Mouse (Mus musculus) olfactory bulb, adult 2 months (tissue): ENCODE measurements around the gene Micall1. TPM values are rescaled to one million over a fixed set of nuclear protein-coding genes. Genes with fewer than 3 reads are reported as not detected.

Source experiments
- H3K27ac ChIP-seq: fragments of 200-500 bp; 2 replicates; pipeline ENCODE4 v1.5.1; 2012; ENCODE audit warnings: low read depth, low read length; ENCODE audit not compliant: insufficient read depth
- H3K4me1 ChIP-seq: fragments of 200-500 bp; 2 replicates; pipeline ENCODE4 v1.6.1; 2012; ENCODE audit warnings: low read length; ENCODE audit not compliant: control insufficient read depth, insufficient read depth
- H3K4me3 ChIP-seq: fragments of 200-500 bp; 2 replicates; pipeline ENCODE4 v1.5.1; 2012; ENCODE audit warnings: mild to moderate bottlenecking, low read depth, low read length, moderate library complexity; ENCODE audit not compliant: insufficient read depth
- CTCF ChIP-seq: fragments of 200-500 bp; IDR thresholded peaks from 2 replicates; pipeline ENCODE4 v1.5.1; 2012; ENCODE audit warnings: low read depth, mild to moderate bottlenecking, low read length, moderate library complexity; ENCODE audit not compliant: insufficient read depth
- POLR2A ChIP-seq: fragments of 200-500 bp; IDR thresholded peaks from 2 replicates; pipeline ENCODE4 v1.6.1; 2012; ENCODE audit warnings: mild to moderate bottlenecking, low read depth, low read length, moderate library complexity; ENCODE audit not compliant: insufficient read depth
- WGBS: fragments of 180-500 bp; shearing (Covaris S2); methylation state at CpG from one replicate; pipeline ENCODE4 v1.1.7; 2018; 5-methylcytosine and 5-hydroxymethylcytosine counted together
- polyA plus RNA-seq: library from polyadenylated mRNA; stranded (reverse); fragments of >200 nt; gene quantifications from 2 replicates; pipeline ENCODE4 v1.2.4, GENCODE M21; 2012; ENCODE audit warnings: low replicate concordance; ENCODE audit not compliant: missing spikeins, insufficient read depth, insufficient read length

Gene Micall1
- polyA plus RNA-seq, 1 experiment, result not detected

GRCm38 (mm10) chr15:79145522-79145921, 36.8 kb downstream of the Micall1 start:
- H3K4me3 ChIP-seq, result no peak overlapping the region
- peaks cover 6% of the 10 kb centered on the region; the same call in 1 of the 2 replicates for H3K4me1 ChIP-seq
- TF ChIP-seq CTCF (no peak), POLR2A (no peak)
- H3K27ac ChIP-seq, result no peak overlapping the region
- 75% methylated on average over 7 of the region's 7 CpGs for WGBS

- H3K4me1 ChIP-seq, result peaks cover 4% of the 10 kb centered on the region; the same call in 1 of the 2 replicates
- 48% methylated on average over 7 of the region's 7 CpGs for whole genome bisulfite sequencing
- TF ChIP-seq CTCF, result peak; percentile 60; the same call in 1 of the 2 replicates
- TF ChIP-seq POLR2A, result no peak
- no peak overlapping the region for H3K4me3 ChIP-seq
- H3K27ac ChIP-seq, result no peak overlapping the region
Observed at GRCm38 (mm10) chr15:79148533-79148932, 39.8 kb downstream of the Micall1 start.

GRCm38 (mm10) chr15:79151881-79152280, 43.2 kb downstream of the Micall1 start:
- peak overlapping the region; percentile 41; the same call in 1 of the 2 replicates for H3K27ac ChIP-seq
- H3K4me1 ChIP-seq, result peaks cover 4% of the 10 kb centered on the region; the same call in 1 of the 2 replicates
- no peak overlapping the region for H3K4me3 ChIP-seq
- WGBS, result 41% methylated on average over 8 of the region's 8 CpGs
- no peak for TF ChIP-seq POLR2A
- TF ChIP-seq CTCF, result no peak

GRCm38 (mm10) chr15:79152709-79153108, 44.0 kb downstream of the Micall1 start:
- Histone ChIP-seq H3K4me3 (no peak overlapping the region), H3K4me1 (peaks cover 4% of the 10 kb centered on the region; the same call in 1 of the 2 replicates), H3K27ac (peak overlapping the region; percentile 41; the same call in 1 of the 2 replicates)
- WGBS, result 42% methylated on average over 6 of the region's 6 CpGs
- TF ChIP-seq CTCF, result no peak
- TF ChIP-seq POLR2A, result no peak

- TF ChIP-seq CTCF (no peak), POLR2A (no peak)
- Histone ChIP-seq H3K4me1 (peaks cover 4% of the 10 kb centered on the region; the same call in 1 of the 2 replicates), H3K4me3 (no peak overlapping the region), H3K27ac (no peak overlapping the region)
- 22% methylated on average over 3 of the region's 3 CpGs for WGBS
Observed at GRCm38 (mm10) chr15:79155572-79155971, 46.9 kb downstream of the Micall1 start.

GRCm38 (mm10) chr15:79162301-79162700, 53.6 kb downstream of the Micall1 start:
- Histone ChIP-seq H3K27ac (no peak overlapping the region), H3K4me3 (peak overlapping the region; percentile 15; the same call in 1 of the 2 replicates), H3K4me1 (no peaks in the 10 kb centered on the region)
- TF ChIP-seq CTCF (no peak), POLR2A (no peak)
- WGBS, result 62% methylated on average over 7 of the region's 7 CpGs

GRCm38 (mm10) chr15:79162822-79163221, 54.1 kb downstream of the Micall1 start:
- 46% methylated on average over 14 of the region's 14 CpGs for WGBS
- no peaks in the 10 kb centered on the region for H3K4me1 ChIP-seq
- TF ChIP-seq CTCF, result peak; percentile 23; the same call in 1 of the 2 replicates
- TF ChIP-seq POLR2A, result no peak
- H3K4me3 ChIP-seq, result peak overlapping the region; percentile 15
- no peak overlapping the region for H3K27ac ChIP-seq

GRCm38 (mm10) chr15:79164251-79164650, 55.6 kb downstream of the Micall1 start:
- TF ChIP-seq POLR2A, result no peak
- TF ChIP-seq CTCF, result no peak
- Histone ChIP-seq H3K27ac (no peak overlapping the region), H3K4me1 (no peaks in the 10 kb centered on the region; the same call in 1 of the 2 replicates), H3K4me3 (peak overlapping the region; percentile 30)
- WGBS, result 19% methylated on average over 15 of the region's 15 CpGs

- H3K4me3 ChIP-seq, result peak within 1 kb of the TSS; percentile 30
- TF ChIP-seq POLR2A, result no peak
- no peak for TF ChIP-seq CTCF
- H3K4me1 ChIP-seq, result no peaks in the 10 kb centered on the region; the same call in 1 of the 2 replicates
- H3K27ac ChIP-seq, result 0 out of 2 replicates have a peak within 1 kb of the TSS, but pooled peaks have one; percentile 27
- WGBS, result 64% methylated on average over 5 of the region's 5 CpGs
Observed at GRCm38 (mm10) chr15:79165140-79165539, 56.4 kb downstream of the Micall1 start, which contains the start of gene Sox10. Gene Sox10 (minus strand): TSS chr15:79165240.
